Mouse (Mus musculus) limb, embryonic 12.5 days (tissue): ENCODE results near the gene Rpl35. TPM values are rescaled to one million over a fixed set of nuclear protein-coding genes. Genes with fewer than 3 reads are reported as not detected.

Experiments
- polyA plus RNA-seq: library from polyadenylated mRNA; unstranded; fragments of >200 nt; fragmentation: Nextera tagmentation; extraction: Ambion mirVana; gene quantifications from 2 replicates; pipeline ENCODE4 v1.2.1, GENCODE M21; 2016

Gene Rpl35
- polyA plus RNA-seq, 1 experiment from 2014 or later = 1,201 TPM

Other genes starting within 250 kb of the Rpl35 start
- 0.83 and 0.85 TPM in 2 replicates for gene Nr6a1, start 77.9 kb downstream of the Rpl35 start, polyA plus RNA-seq
- 4.7 and 6.2 TPM in 2 replicates for gene Olfml2a, start 73.6 kb downstream of the Rpl35 start, polyA plus RNA-seq
- gene Wdr38, start 8.1 kb downstream of the Rpl35 start, polyA plus RNA-seq = 1.4 and 1.8 TPM in 2 replicates
- gene Arpc5l, start 276 bp downstream of the Rpl35 start, polyA plus RNA-seq = 111 and 118 TPM in 2 replicates
- gene Golga1, start 59.9 kb upstream of the Rpl35 start, polyA plus RNA-seq = 28.8 and 29.6 TPM in 2 replicates
- 16.9 and 19.9 TPM in 2 replicates for gene Scai, start 185.1 kb upstream of the Rpl35 start, polyA plus RNA-seq
- 64.4 and 65.7 TPM in 2 replicates for gene Ppp6c, start 220.8 kb upstream of the Rpl35 start, polyA plus RNA-seq